Comparison of ENCODE assay signal across 12 mouse cellular contexts in genomic region chr19:46640780-46641179, GRCm38 (mm10). TPM values are rescaled to one million over a fixed set of nuclear protein-coding genes. Genes with fewer than 3 reads are reported as not detected.
DNase-seq lines count a peak whose midpoint lies in the region; ATAC-seq and TF ChIP-seq lines count a peak whose summit lies in the region.
"Had no signal": no experiment of that assay in that cellular context is flagged by ENCODE, and none has a peak within 500 bp of the region (broad histone marks: within the 10 kb centered on the region; RNA-seq: fewer than 3 reads in every experiment).

No protein-coding gene starts in this region.

- no peaks in the 10 kb centered on the region for H3K27me3 ChIP-seq in hindbrain, postnatal 0 days (ENCODE audit: insufficient read depth, low read length)
- no peaks in the 10 kb centered on the region for H3K27me3 ChIP-seq in hindbrain, embryonic 14.5 days (ENCODE audit: control insufficient read depth, insufficient read depth, low read length)
- H3K27me3 ChIP-seq in lung, embryonic 16.5 days (ENCODE audit: control insufficient read depth, insufficient read depth, low read depth, low read length), result no peaks in the 10 kb centered on the region
- H3K27me3 ChIP-seq in neural tube, embryonic 15.5 days (replicated peaks), result no peaks in the 10 kb centered on the region

- no peak overlapping the region for H3K4me3 ChIP-seq in hindbrain, postnatal 0 days (ENCODE audit: low read length)
- no peak overlapping the region for H3K4me3 ChIP-seq in hindbrain, embryonic 14.5 days (replicated peaks; ENCODE audit: low read length)
- no peak overlapping the region for H3K4me3 ChIP-seq in lung, embryonic 16.5 days (ENCODE audit: low read length)
- no peak overlapping the region for H3K4me3 ChIP-seq in neural tube, embryonic 15.5 days (replicated peaks)

- peaks cover 33% of the 10 kb centered on the region for H3K4me1 ChIP-seq in hindbrain, postnatal 0 days (ENCODE audit: insufficient read depth, low read length)
- H3K4me1 ChIP-seq in hindbrain, embryonic 14.5 days (replicated peaks; ENCODE audit: control insufficient read depth, insufficient read depth, low read length), result peaks cover 37% of the 10 kb centered on the region
- H3K4me1 ChIP-seq in lung, embryonic 16.5 days (replicated peaks; ENCODE audit: control insufficient read depth, insufficient read depth, low read length), result peaks cover 62% of the 10 kb centered on the region
- peaks cover 66% of the 10 kb centered on the region for H3K4me1 ChIP-seq in neural tube, embryonic 15.5 days

- no peak for ATAC-seq in hindbrain, postnatal 0 days
- no peak for ATAC-seq in hindbrain, embryonic 14.5 days (ENCODE audit: low FRiP score)
- no peak for ATAC-seq in lung, embryonic 16.5 days (ENCODE audit: low read depth)
- no peak for ATAC-seq in neural tube, embryonic 15.5 days (ENCODE audit: low FRiP score)

- H3K4me2 ChIP-seq in hindbrain, postnatal 0 days (ENCODE audit: low read depth, low read length), result no peak overlapping the region
- H3K4me2 ChIP-seq in hindbrain, embryonic 14.5 days (replicated peaks), result no peak overlapping the region
- H3K4me2 ChIP-seq in lung, embryonic 16.5 days (ENCODE audit: low read depth, low read length), result no peak overlapping the region
- H3K4me2 ChIP-seq in neural tube, embryonic 15.5 days, result no peak overlapping the region

- peak overlapping the region; percentile 74; the same call in 1 of the 2 replicates for H3K27ac ChIP-seq in hindbrain, postnatal 0 days
- no peak overlapping the region for H3K27ac ChIP-seq in hindbrain, embryonic 14.5 days
- H3K27ac ChIP-seq in lung, embryonic 16.5 days (ENCODE audit: low read length), result peak overlapping the region; percentile 91
- peak overlapping the region; percentile 74; the same call in 1 of the 2 replicates for H3K27ac ChIP-seq in neural tube, embryonic 15.5 days (replicated peaks)

- no peak for TF ChIP-seq CTCF in hindbrain, postnatal 0 days (IDR thresholded peaks at IDR 0.05; ENCODE audit: low read depth)

- no peak overlapping the region for H3K9ac ChIP-seq in hindbrain, postnatal 0 days (replicated peaks; ENCODE audit: low read length)
- no peak overlapping the region for H3K9ac ChIP-seq in hindbrain, embryonic 14.5 days
- H3K9ac ChIP-seq in lung, embryonic 16.5 days (ENCODE audit: low read length), result no peak overlapping the region
- H3K9ac ChIP-seq in neural tube, embryonic 15.5 days (replicated peaks), result no peak overlapping the region

- H3K36me3 ChIP-seq in hindbrain, postnatal 0 days (ENCODE audit: insufficient read depth, low read length), result no peaks in the 10 kb centered on the region; the same call in 1 of the 2 replicates
- peaks cover 31% of the 10 kb centered on the region for H3K36me3 ChIP-seq in hindbrain, embryonic 14.5 days (replicated peaks; ENCODE audit: control insufficient read depth, insufficient read depth)
- H3K36me3 ChIP-seq in lung, embryonic 16.5 days (ENCODE audit: control insufficient read depth, insufficient read depth, low read length), result peaks cover 3% of the 10 kb centered on the region; the same call in 1 of the 2 replicates
- peaks cover 14% of the 10 kb centered on the region for H3K36me3 ChIP-seq in neural tube, embryonic 15.5 days

- 87% methylated on average over 8 of the region's 8 CpGs for WGBS in hindbrain, postnatal 0 days
- 91% methylated on average over 8 of the region's 8 CpGs for WGBS in hindbrain, embryonic 14.5 days
- 77% methylated on average over 8 of the region's 8 CpGs for WGBS in lung, embryonic 16.5 days
- WGBS in neural tube, embryonic 15.5 days, result 88% methylated on average over 8 of the region's 8 CpGs

- peak; percentile 58 for DNase-seq in adrenal gland, postnatal 14 days
- DNase-seq in adrenal gland, postnatal 4 days (ENCODE audit: low spot score in 2 of 2), result no peak
- no peak for DNase-seq in hindbrain, postnatal 0 days (ENCODE audit: low spot score)
- DNase-seq in hindbrain, embryonic 14.5 days (ENCODE audit: low spot score), result no peak
- DNase-seq in lung, postnatal 4 days, result no peak
- DNase-seq in spleen, adult 12 weeks (ENCODE audit: low spot score), result no peak
- DNase-seq: cerebellum, postnatal 14 days; spleen, adult 18-20 months had no signal

- H3K9me3 ChIP-seq in hindbrain, postnatal 0 days (ENCODE audit: low read length), result no peaks in the 10 kb centered on the region
- H3K9me3 ChIP-seq in hindbrain, embryonic 14.5 days (ENCODE audit: control insufficient read depth, low read length), result no peaks in the 10 kb centered on the region
- no peaks in the 10 kb centered on the region for H3K9me3 ChIP-seq in lung, embryonic 16.5 days (ENCODE audit: control insufficient read depth, low read length)
- no peaks in the 10 kb centered on the region for H3K9me3 ChIP-seq in neural tube, embryonic 15.5 days (replicated peaks)
- H3K9me3 ChIP-seq: G1E had no signal

RNA-seq across cellular contexts. Expression of gene Cyp17a1, which starts 32.2 kb away (rescaled TPM):
- 10.6 and 12.0 TPM in 2 replicates for total RNA-seq in adrenal gland, postnatal 14 days (2021)
- 1 to 10 TPM; 1.1 to 1.4 TPM for total RNA-seq in adrenal gland, postnatal 4 days (2021)
- not detected in 2 replicates for total RNA-seq in hindbrain, postnatal 0 days (2014; rRNA removed)
- polyA plus RNA-seq in hindbrain, postnatal 0 days (2015; fragmentation: Nextera tagmentation; extraction: Ambion mirVana), result not detected in 2 replicates
- polyA plus RNA-seq in hindbrain, embryonic 14.5 days (2014; fragmentation: Nextera tagmentation; extraction: Ambion mirVana), result not detected in 2 replicates
- polyA plus RNA-seq in lung, embryonic 16.5 days (2015; fragmentation: Nextera tagmentation; extraction: Ambion mirVana), result 0.09 and 0.38 TPM in 2 replicates
- 0.23 TPM in 1 of 2 replicates, not detected in the other for polyA plus RNA-seq in neural tube, embryonic 15.5 days (2015; fragmentation: Nextera tagmentation; extraction: Ambion mirVana)
- total RNA-seq: midbrain, postnatal 0 days had no signal
- polyA plus RNA-seq: G1E; midbrain, postnatal 0 days had no signal

RNA-seq across cellular contexts. Expression of gene Wbp1l, which starts 41.9 kb away (rescaled TPM):
- 132 and 137 TPM in 2 replicates for total RNA-seq in adrenal gland, postnatal 14 days (2021)
- 100 to 1,000 TPM; 180 to 182 TPM for total RNA-seq in adrenal gland, postnatal 4 days (2021)
- 52.3 and 56.9 TPM in 2 replicates for total RNA-seq in hindbrain, postnatal 0 days (2014; rRNA removed)
- polyA plus RNA-seq in hindbrain, postnatal 0 days (2015; fragmentation: Nextera tagmentation; extraction: Ambion mirVana), result 30.3 and 31.6 TPM in 2 replicates
- 29.9 and 31.7 TPM in 2 replicates for polyA plus RNA-seq in hindbrain, embryonic 14.5 days (2014; fragmentation: Nextera tagmentation; extraction: Ambion mirVana)
- polyA plus RNA-seq in lung, embryonic 16.5 days (2015; fragmentation: Nextera tagmentation; extraction: Ambion mirVana), result 43.9 and 44.0 TPM in 2 replicates
- polyA plus RNA-seq in neural tube, embryonic 15.5 days (2015; fragmentation: Nextera tagmentation; extraction: Ambion mirVana), result 34.1 and 34.5 TPM in 2 replicates

RNA-seq across cellular contexts. Expression of gene Borcs7, which starts 48.9 kb away (rescaled TPM):
- total RNA-seq in adrenal gland, postnatal 14 days (2021), result 15.2 and 15.8 TPM in 2 replicates
- 10 to 100 TPM; 16.2 to 20.9 TPM for total RNA-seq in adrenal gland, postnatal 4 days (2021)
- 9.3 and 11.2 TPM in 2 replicates for total RNA-seq in hindbrain, postnatal 0 days (2014; rRNA removed)
- 37.1 and 38.9 TPM in 2 replicates for polyA plus RNA-seq in hindbrain, postnatal 0 days (2015; fragmentation: Nextera tagmentation; extraction: Ambion mirVana)
- 21.2 and 26.6 TPM in 2 replicates for polyA plus RNA-seq in hindbrain, embryonic 14.5 days (2014; fragmentation: Nextera tagmentation; extraction: Ambion mirVana)
- 15.9 and 16.3 TPM in 2 replicates for polyA plus RNA-seq in lung, embryonic 16.5 days (2015; fragmentation: Nextera tagmentation; extraction: Ambion mirVana)
- 24.7 and 29.8 TPM in 2 replicates for polyA plus RNA-seq in neural tube, embryonic 15.5 days (2015; fragmentation: Nextera tagmentation; extraction: Ambion mirVana)
